Mouse (Mus musculus) myocyte (in vitro differentiated cells): ENCODE data around the gene Kctd21.

Experiments
- E2F4 ChIP-seq: IDR thresholded peaks from one replicate; pipeline ENCODE4 v1.6.1; 2011; ENCODE audit warnings: mild to moderate bottlenecking, control low read depth, moderate library complexity; ENCODE audit not compliant: insufficient read depth
- MAX ChIP-seq: IDR thresholded peaks from one replicate; pipeline ENCODE4 v1.6.1; 2011; ENCODE audit warnings: low read depth, mild to moderate bottlenecking, control low read depth
- MYOD1 ChIP-seq, 3 experiments: IDR thresholded peaks; one replicate each; pipeline ENCODE4 v1.6.1; 2011; ENCODE audit warnings: control low read depth in 2 of 3, low read depth in 2 of 3, mild to moderate bottlenecking in 2 of 3, moderate library complexity in 1 of 3; ENCODE audit not compliant: insufficient read length in 2 of 3, control insufficient read depth in 1 of 3
- MYOG ChIP-seq, 3 experiments: IDR thresholded peaks; one replicate each; pipeline ENCODE4 v1.6.1; 2011; ENCODE audit warnings: control low read depth in 2 of 3, low read depth in 2 of 3, mild to moderate bottlenecking in 2 of 3; ENCODE audit not compliant: insufficient read length in 2 of 3, control insufficient read depth in 1 of 3, insufficient read depth in 1 of 3
- POLR2A ChIP-seq: IDR thresholded peaks from one replicate; pipeline ENCODE4 v1.6.1; 2011; ENCODE audit warnings: low read depth, mild to moderate bottlenecking, control low read depth, moderate library complexity; ENCODE audit not compliant: insufficient read length
- POLR2AphosphoS2 ChIP-seq: IDR thresholded peaks from one replicate; pipeline ENCODE4 v1.6.1; 2011; ENCODE audit warnings: low read depth, control low read depth; ENCODE audit not compliant: insufficient read length
- TCF12 ChIP-seq: IDR thresholded peaks from one replicate; pipeline ENCODE4 v1.6.1; 2011; ENCODE audit warnings: mild to moderate bottlenecking, control low read depth; ENCODE audit not compliant: poor library complexity, insufficient read depth, severe bottlenecking
- USF1 ChIP-seq: IDR thresholded peaks from one replicate; pipeline ENCODE4 v1.6.1; 2011; ENCODE audit warnings: low read depth, mild to moderate bottlenecking, control low read depth, moderate library complexity

- TF ChIP-seq MYOD1 (IDR thresholded peaks at IDR 0.05; ENCODE audit: control insufficient read depth in 1 of 3, insufficient read length in 2 of 3, low read depth in 2 of 3) (no peak), POLR2A (no peak), MYOG (IDR thresholded peaks at IDR 0.05; ENCODE audit: control insufficient read depth in 1 of 3, insufficient read depth in 1 of 3, insufficient read length in 2 of 3, low read depth in 2 of 3) (no peak), MAX (no peak), USF1 (no peak), POLR2AphosphoS2 (no peak), E2F4 (no peak), TCF12 (no peak)
Measured at GRCm38 (mm10) chr7:97307546-97307945, 24.6 kb upstream of the Kctd21 start.
